Mouse (Mus musculus): ENCODE results near the gene Prtg. TPM values are rescaled to one million over a fixed set of nuclear protein-coding genes. Genes with fewer than 3 reads are reported as not detected.
A peak's percentile ranks its signal among the peaks of the same experiment; 100 is the strongest.

Gene Prtg
- polyA plus RNA-seq, 1 experiment from 2014 or later: 5.4 TPM

GRCm38 (mm10) chr9:72803280-72803679, 3.4 kb upstream of the Prtg start:
- no peak for ATAC-seq (ENCODE audit: low FRiP score)
- 30% methylated on average over 4 of the region's 4 CpGs for WGBS

DNA sequence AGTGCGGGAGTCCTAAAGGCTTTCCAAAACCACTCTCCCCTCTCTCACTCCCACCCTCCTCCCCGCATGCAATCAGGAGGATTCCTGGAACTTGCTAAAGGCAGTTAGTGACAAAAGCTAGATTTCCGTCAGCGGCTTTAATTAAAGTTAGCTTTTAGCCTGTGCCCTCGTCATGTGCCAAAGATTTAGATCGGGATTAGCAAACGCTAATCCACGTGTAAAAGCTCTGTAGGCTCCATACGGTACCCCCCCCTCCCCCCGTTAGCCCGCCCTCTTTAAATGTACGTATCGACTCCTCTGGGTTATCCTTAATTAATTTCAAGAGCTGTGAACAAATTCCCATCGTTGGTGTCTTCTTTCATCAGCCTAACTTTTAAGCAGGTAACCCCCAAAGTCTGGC, 528 bp upstream of the Prtg start:
- WGBS: under 1% methylated on average over 14 of the region's 14 CpGs
- peaks cover 3% of the 10 kb centered on the region for H3K4me1 ChIP-seq (replicated peaks; ENCODE audit: control insufficient read depth, insufficient read depth, low read length)
- H3K4me3 ChIP-seq (ENCODE audit: low read depth, low read length): peak overlapping the region; percentile 89; the same call in 1 of the 2 replicates
- DNase-seq (ENCODE audit: low spot score) (peak; percentile 44), ATAC-seq (ENCODE audit: low FRiP score) (no peak)
- peak overlapping the region; percentile 94; the same call in 1 of the 2 replicates for H3K27ac ChIP-seq (ENCODE audit: low read depth, low read length)
- no peaks in the 10 kb centered on the region for H3K9me3 ChIP-seq (ENCODE audit: control insufficient read depth, low read length)
- no peaks in the 10 kb centered on the region for H3K27me3 ChIP-seq (ENCODE audit: control insufficient read depth, insufficient read depth, low read length)
- no peaks in the 10 kb centered on the region for H3K36me3 ChIP-seq (ENCODE audit: control insufficient read depth, insufficient read depth, low read length)
- H3K4me2 ChIP-seq (replicated peaks; ENCODE audit: low read depth, low read length): peak overlapping the region; percentile 92
- no peak overlapping the region; the same call in 1 of the 2 replicates for H3K9ac ChIP-seq (ENCODE audit: low read depth, low read length)

More at GRCm38 (mm10) chr9:72803280-72803679, 3.4 kb upstream of the Prtg start:
- DNase-seq (ENCODE audit: low spot score): no peak
- no peaks in the 10 kb centered on the region for H3K9me3 ChIP-seq (ENCODE audit: control insufficient read depth, low read length)
- no peaks in the 10 kb centered on the region for H3K27me3 ChIP-seq (ENCODE audit: control insufficient read depth, insufficient read depth, low read length)
- H3K27ac ChIP-seq (ENCODE audit: low read depth, low read length): no peak overlapping the region
- H3K4me3 ChIP-seq (ENCODE audit: low read depth, low read length): no peak overlapping the region
- no peaks in the 10 kb centered on the region; the same call in 1 of the 2 replicates for H3K4me1 ChIP-seq (replicated peaks; ENCODE audit: control insufficient read depth, insufficient read depth, low read length)
- no peak overlapping the region for H3K4me2 ChIP-seq (replicated peaks; ENCODE audit: low read depth, low read length)
- no peak overlapping the region for H3K9ac ChIP-seq (ENCODE audit: low read depth, low read length)
- H3K36me3 ChIP-seq (ENCODE audit: control insufficient read depth, insufficient read depth, low read length): no peaks in the 10 kb centered on the region

DNA sequence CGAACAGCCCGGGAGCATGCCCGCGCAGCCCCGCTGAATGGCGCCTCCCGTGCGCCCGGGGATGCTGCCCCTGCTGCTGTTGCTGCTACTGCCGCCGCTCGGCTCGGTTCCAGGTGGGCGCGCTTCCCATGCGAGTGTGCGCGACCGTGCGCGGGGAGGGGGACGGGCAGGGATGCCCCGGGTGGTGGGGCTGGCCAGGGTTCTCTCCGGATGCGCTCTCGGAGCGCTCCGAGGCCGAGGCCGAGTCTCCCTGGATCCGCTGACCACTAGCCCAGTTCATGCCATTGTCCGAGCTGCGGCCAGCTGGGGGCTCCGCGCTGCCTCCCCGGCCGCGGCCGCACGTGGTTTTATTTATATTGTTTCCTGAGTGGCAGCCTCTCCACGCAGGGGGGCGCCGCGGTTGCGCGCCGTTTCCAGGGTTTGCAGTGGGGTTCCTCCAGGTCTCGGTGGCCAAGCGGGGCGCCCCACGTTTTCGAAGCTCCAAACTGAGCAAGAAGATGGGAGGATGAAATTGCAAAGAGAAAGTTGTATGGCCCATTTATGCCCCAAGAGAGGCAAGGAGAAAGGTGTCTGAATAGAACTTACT, 839 bp downstream of the Prtg start:
- DNase-seq (ENCODE audit: low spot score): peak; percentile 79
- Histone ChIP-seq H3K36me3 (ENCODE audit: control insufficient read depth, insufficient read depth, low read length) (no peaks in the 10 kb centered on the region), H3K4me2 (replicated peaks; ENCODE audit: low read depth, low read length) (peak overlapping the region; percentile 92), H3K27ac (ENCODE audit: low read depth, low read length) (peak overlapping the region; percentile 94), H3K4me1 (replicated peaks; ENCODE audit: control insufficient read depth, insufficient read depth, low read length) (peaks cover 5% of the 10 kb centered on the region), H3K9ac (ENCODE audit: low read depth, low read length) (peak overlapping the region; percentile 94), H3K4me3 (ENCODE audit: low read depth, low read length) (peak overlapping the region; percentile 89), H3K27me3 (ENCODE audit: control insufficient read depth, insufficient read depth, low read length) (no peaks in the 10 kb centered on the region), H3K9me3 (ENCODE audit: control insufficient read depth, low read length) (no peaks in the 10 kb centered on the region)
- peak; percentile 79 for ATAC-seq (ENCODE audit: low FRiP score)
- under 1% methylated on average over 50 of the region's 52 CpGs for WGBS

DNA sequence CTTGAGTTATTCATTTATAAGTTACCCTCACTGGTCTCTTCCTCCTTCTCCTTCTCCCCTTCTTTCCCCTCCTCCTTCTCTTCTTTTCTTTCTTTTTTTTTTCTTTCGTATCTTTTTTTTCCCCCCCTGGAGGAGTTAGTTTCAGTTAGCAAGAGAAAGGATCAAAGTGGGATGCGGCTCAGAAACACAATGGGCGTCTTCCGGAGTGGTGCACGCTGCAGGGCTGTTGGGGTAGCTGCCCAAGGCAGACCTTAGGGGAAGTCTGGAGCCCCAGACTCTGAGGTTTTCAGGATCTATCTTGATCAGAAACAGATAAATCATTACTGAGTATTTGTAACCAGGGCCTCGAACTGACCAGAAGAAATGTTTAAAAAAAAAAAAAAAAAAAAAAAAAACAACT, 1.5 kb downstream of the Prtg start:
- ATAC-seq (ENCODE audit: low FRiP score): no peak
- Histone ChIP-seq H3K27me3 (ENCODE audit: control insufficient read depth, insufficient read depth, low read length) (no peaks in the 10 kb centered on the region), H3K4me1 (replicated peaks; ENCODE audit: control insufficient read depth, insufficient read depth, low read length) (peaks cover 6% of the 10 kb centered on the region), H3K27ac (ENCODE audit: low read depth, low read length) (peak overlapping the region; percentile 94; the same call in 1 of the 2 replicates), H3K4me3 (ENCODE audit: low read depth, low read length) (peak overlapping the region; percentile 89), H3K9me3 (ENCODE audit: control insufficient read depth, low read length) (no peaks in the 10 kb centered on the region), H3K4me2 (replicated peaks; ENCODE audit: low read depth, low read length) (peak overlapping the region; percentile 92), H3K9ac (ENCODE audit: low read depth, low read length) (peak overlapping the region; percentile 94), H3K36me3 (ENCODE audit: control insufficient read depth, insufficient read depth, low read length) (no peaks in the 10 kb centered on the region)
- 1% methylated on average over 6 of the region's 6 CpGs for WGBS
- peak; percentile 57 for DNase-seq (ENCODE audit: low spot score)

GRCm38 (mm10) chr9:72808586-72808985, 1.9 kb downstream of the Prtg start:
- peak overlapping the region; percentile 92 for H3K4me2 ChIP-seq (replicated peaks; ENCODE audit: low read depth, low read length)
- H3K27me3 ChIP-seq (ENCODE audit: control insufficient read depth, insufficient read depth, low read length): no peaks in the 10 kb centered on the region
- DNase-seq (ENCODE audit: low spot score): peak; percentile 51
- H3K9me3 ChIP-seq (ENCODE audit: control insufficient read depth, low read length): no peaks in the 10 kb centered on the region
- no peaks in the 10 kb centered on the region for H3K36me3 ChIP-seq (ENCODE audit: control insufficient read depth, insufficient read depth, low read length)
- ATAC-seq (ENCODE audit: low FRiP score): no peak
- no peak overlapping the region; the same call in 1 of the 2 replicates for H3K9ac ChIP-seq (ENCODE audit: low read depth, low read length)
- H3K27ac ChIP-seq (ENCODE audit: low read depth, low read length): 0 out of 2 replicates have a peak overlapping the region, but pooled peaks have one; percentile 94
- H3K4me1 ChIP-seq (replicated peaks; ENCODE audit: control insufficient read depth, insufficient read depth, low read length): peaks cover 6% of the 10 kb centered on the region
- H3K4me3 ChIP-seq (ENCODE audit: low read depth, low read length): peak overlapping the region; percentile 89
- 6% methylated on average over 3 of the region's 3 CpGs for WGBS

DNA sequence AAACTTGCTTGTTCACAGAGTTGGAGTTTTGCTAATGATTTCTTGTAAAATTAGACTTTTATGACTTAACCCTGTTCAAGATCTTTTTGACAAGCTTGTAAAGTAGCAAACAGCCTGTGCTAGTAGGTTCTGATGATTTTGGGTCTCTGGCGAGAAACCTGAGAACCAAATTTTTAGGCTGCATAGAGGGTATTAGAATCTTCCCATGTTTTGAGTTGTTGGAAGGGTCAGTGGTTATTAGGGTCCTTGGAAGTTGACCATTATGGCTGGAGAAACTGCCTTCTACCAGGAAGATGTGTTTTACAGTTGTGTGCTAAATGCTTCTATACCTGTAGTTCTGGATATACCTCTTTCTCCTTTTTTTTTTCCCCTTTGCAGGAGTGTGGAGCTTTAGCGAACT, 2.4 kb downstream of the Prtg start:
- ATAC-seq (ENCODE audit: low FRiP score): no peak
- DNase-seq (ENCODE audit: low spot score): no peak
- 33% methylated on average over 2 of the region's 2 CpGs for WGBS
- H3K4me1 ChIP-seq (replicated peaks; ENCODE audit: control insufficient read depth, insufficient read depth, low read length): peaks cover 6% of the 10 kb centered on the region
- no peak overlapping the region for H3K4me3 ChIP-seq (ENCODE audit: low read depth, low read length)
- H3K4me2 ChIP-seq (replicated peaks; ENCODE audit: low read depth, low read length): peak overlapping the region; percentile 92
- H3K9me3 ChIP-seq (ENCODE audit: control insufficient read depth, low read length): no peaks in the 10 kb centered on the region
- no peak overlapping the region for H3K9ac ChIP-seq (ENCODE audit: low read depth, low read length)
- H3K36me3 ChIP-seq (ENCODE audit: control insufficient read depth, insufficient read depth, low read length): no peaks in the 10 kb centered on the region
- H3K27ac ChIP-seq (ENCODE audit: low read depth, low read length): no peak overlapping the region
- H3K27me3 ChIP-seq (ENCODE audit: control insufficient read depth, insufficient read depth, low read length): no peaks in the 10 kb centered on the region

DNA sequence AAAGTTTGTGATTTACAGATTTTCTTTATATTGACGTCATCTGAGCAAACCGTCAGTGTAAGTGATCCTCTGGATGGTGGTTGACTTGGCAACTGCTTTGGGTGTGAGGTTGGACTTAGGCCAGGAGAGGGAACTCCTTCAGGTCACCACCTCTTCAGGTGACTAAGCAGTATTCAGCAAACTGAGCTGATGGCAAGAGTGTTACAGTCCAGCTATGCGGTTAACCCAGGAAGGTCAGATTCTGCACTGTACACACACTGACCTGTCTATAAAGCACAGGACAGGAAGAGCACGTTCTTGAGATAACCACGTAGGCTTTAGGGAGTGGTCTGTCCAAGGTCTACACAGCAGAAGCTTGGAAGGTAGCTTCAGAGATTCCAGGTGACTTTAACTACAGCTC, 3.9 kb downstream of the Prtg start:
- Histone ChIP-seq H3K36me3 (ENCODE audit: control insufficient read depth, insufficient read depth, low read length) (no peaks in the 10 kb centered on the region), H3K4me1 (replicated peaks; ENCODE audit: control insufficient read depth, insufficient read depth, low read length) (peaks cover 6% of the 10 kb centered on the region), H3K27ac (ENCODE audit: low read depth, low read length) (peak overlapping the region; percentile 27; the same call in 1 of the 2 replicates), H3K9me3 (ENCODE audit: control insufficient read depth, low read length) (no peaks in the 10 kb centered on the region), H3K4me3 (ENCODE audit: low read depth, low read length) (no peak overlapping the region), H3K4me2 (replicated peaks; ENCODE audit: low read depth, low read length) (no peak overlapping the region), H3K27me3 (ENCODE audit: control insufficient read depth, insufficient read depth, low read length) (no peaks in the 10 kb centered on the region), H3K9ac (ENCODE audit: low read depth, low read length) (no peak overlapping the region)
- DNase-seq (ENCODE audit: low spot score): peak; percentile 22
- WGBS: 55% methylated on average over 5 of the region's 5 CpGs
- ATAC-seq (ENCODE audit: low FRiP score): no peak

DNA sequence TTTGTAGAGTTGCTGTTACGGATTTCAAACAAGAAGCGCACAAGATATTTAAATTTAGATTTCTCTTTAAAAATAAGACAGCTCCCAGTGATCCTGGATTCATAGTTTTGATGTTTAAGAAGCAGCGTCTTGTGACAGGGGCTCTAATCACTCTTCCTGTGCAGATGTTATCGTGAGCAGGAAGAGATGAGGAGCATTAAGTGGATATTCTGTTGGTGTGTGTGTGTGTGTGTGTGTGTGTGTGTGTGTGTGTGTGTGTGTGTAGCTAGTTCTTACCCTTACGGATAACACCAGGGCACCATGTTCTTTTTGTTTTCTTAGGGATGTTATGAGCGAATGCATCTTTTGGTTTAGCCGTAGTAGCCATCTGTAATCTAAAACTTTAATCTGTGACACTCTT, 5.4 kb downstream of the Prtg start:
- no peak overlapping the region for H3K4me3 ChIP-seq (ENCODE audit: low read depth, low read length)
- DNase-seq (ENCODE audit: low spot score) (peak; percentile 34), ATAC-seq (ENCODE audit: low FRiP score) (no peak)
- H3K4me1 ChIP-seq (replicated peaks; ENCODE audit: control insufficient read depth, insufficient read depth, low read length): peaks cover 6% of the 10 kb centered on the region; the same call in 1 of the 2 replicates
- H3K36me3 ChIP-seq (ENCODE audit: control insufficient read depth, insufficient read depth, low read length): no peaks in the 10 kb centered on the region
- 23% methylated on average over 7 of the region's 7 CpGs for WGBS
- H3K9ac ChIP-seq (ENCODE audit: low read depth, low read length): no peak overlapping the region
- 0 out of 2 replicates have a peak overlapping the region, but pooled peaks have one; percentile 7 for H3K27ac ChIP-seq (ENCODE audit: low read depth, low read length)
- no peak overlapping the region; the same call in 1 of the 2 replicates for H3K4me2 ChIP-seq (replicated peaks; ENCODE audit: low read depth, low read length)
- no peaks in the 10 kb centered on the region for H3K9me3 ChIP-seq (ENCODE audit: control insufficient read depth, low read length)
- H3K27me3 ChIP-seq (ENCODE audit: control insufficient read depth, insufficient read depth, low read length): no peaks in the 10 kb centered on the region

Data from hindbrain, embryonic 11.5 days (tissue).